Mouse (Mus musculus): ENCODE measurements around the gene Irgc1.

DNA sequence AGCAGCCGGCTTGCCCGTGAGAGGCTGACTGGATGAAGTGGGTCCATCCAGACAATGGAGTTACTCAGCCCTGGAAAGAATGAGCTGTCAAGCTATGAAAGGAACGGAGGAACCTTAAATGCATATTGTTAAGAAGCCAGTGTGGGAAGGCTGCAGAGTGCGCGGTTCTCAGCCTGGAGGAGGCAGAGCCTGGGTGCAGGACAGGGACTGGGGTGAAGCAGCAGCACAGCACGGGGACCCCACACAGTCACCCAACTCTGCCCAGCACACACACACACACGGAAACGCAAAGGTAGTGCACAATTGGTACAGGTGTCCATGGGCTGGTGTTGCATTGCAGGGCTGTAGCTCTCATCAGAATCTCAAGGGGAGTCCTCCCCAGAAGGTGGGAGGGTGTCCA lies 32.5 kb downstream of the Irgc1 start:
- TF ChIP-seq CHD1 (IDR thresholded peaks at IDR 0.05; ENCODE audit: low read depth, low read length): no peak
- no peak for TF ChIP-seq MAFK (IDR thresholded peaks at IDR 0.05; ENCODE audit: borderline replicate concordance, low read depth, low read length)

All from MEL (cell line).